Mouse (Mus musculus): ENCODE results near the gene Tbc1d30.

DNA sequence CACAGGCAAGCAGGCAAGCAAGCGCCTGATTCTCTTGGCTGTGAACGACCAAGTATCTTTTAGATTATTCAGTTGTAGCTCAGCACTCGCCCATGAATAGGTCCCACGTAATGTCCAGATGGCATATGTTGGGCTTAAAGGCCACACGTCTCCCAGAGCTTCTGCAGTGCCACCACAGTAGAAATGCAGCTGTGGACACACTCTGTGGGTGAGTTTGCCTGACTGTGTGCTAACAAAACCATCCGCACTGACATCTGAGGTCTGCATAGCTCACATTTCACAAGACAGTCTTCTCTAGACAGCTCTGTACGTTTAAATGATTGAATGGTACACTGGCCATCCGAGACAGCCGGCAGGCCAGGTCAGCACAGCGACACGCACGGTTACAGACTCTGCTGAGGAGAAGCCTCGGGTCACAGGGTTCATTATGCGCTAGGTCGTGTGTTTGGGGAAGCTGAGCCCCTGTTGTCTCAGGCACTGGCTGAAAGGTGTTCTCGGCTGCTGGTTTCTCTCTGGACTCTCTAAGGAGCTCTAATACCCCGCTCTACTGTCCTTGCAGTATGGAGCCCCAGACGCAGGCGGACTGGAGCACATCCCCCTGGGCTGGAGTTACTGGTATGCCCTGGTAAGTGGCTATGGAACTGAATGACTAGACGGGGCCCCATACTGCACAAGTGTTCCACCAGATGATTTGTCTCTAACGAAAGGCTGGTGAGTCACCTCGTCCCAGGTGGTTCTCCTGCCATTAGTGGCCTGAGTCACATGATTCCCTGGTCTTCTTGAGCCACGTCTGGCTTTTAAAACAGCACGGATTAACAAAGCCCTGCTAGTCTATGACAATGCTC, 24.8 kb upstream of the Tbc1d30 start:
- TF ChIP-seq POLR2A (IDR thresholded peaks at IDR 0.05; ENCODE audit: control insufficient read depth, low read depth, low read length) (no peak), CTCF (IDR thresholded peaks at IDR 0.05; ENCODE audit: control insufficient read depth, insufficient read depth, insufficient replicate concordance, low read depth, low read length) (no peak)
